Mouse (Mus musculus) lung, embryonic 14.5 days (tissue): Measurements from ENCODE around the gene Btbd35f2. TPM values are rescaled to one million over a fixed set of nuclear protein-coding genes. Genes with fewer than 3 reads are reported as not detected.
"Not testable (repeated sequence)": the region's sequence is repeated elsewhere in the genome, so short reads cannot be mapped to it uniquely, and the experiment has no call there.

Experiments
- ATAC-seq: fragments of 200-750 bp; cut with Nextera tagmentation; 2 replicates; pipeline ENCODE4 v1.8.0; 2017; ENCODE audit warnings: mild to moderate bottlenecking, moderate TSS enrichment, moderate library complexity; ENCODE audit not compliant: insufficient read depth
- DNase-seq: peaks from one replicate; pipeline ENCODE4 v3.0.0-alpha.2; 2015
- H3K27ac ChIP-seq: fragments of 300-500 bp; sonication (generic); 2 replicates; pipeline ENCODE4 v1.5.1; 2014; ENCODE audit warnings: low read depth, mild to moderate bottlenecking, moderate library complexity
- H3K27me3 ChIP-seq: fragments of 300-500 bp; sonication (generic); 2 replicates; pipeline ENCODE4 v1.6.1; 2014; ENCODE audit warnings: low read length, control low read depth; ENCODE audit not compliant: insufficient read depth
- H3K36me3 ChIP-seq: fragments of 300-500 bp; sonication (generic); 2 replicates; pipeline ENCODE4 v1.6.1; 2014; ENCODE audit warnings: control low read depth; ENCODE audit not compliant: insufficient read depth
- H3K4me1 ChIP-seq: fragments of 300-500 bp; sonication (generic); 2 replicates; pipeline ENCODE4 v1.6.1; 2014; ENCODE audit warnings: antibody characterized with exemption, control low read depth; ENCODE audit not compliant: insufficient read depth
- H3K4me2 ChIP-seq: fragments of 300-500 bp; sonication (generic); 2 replicates; pipeline ENCODE4 v1.6.1; 2014; ENCODE audit warnings: mild to moderate bottlenecking
- H3K4me3 ChIP-seq: fragments of 300-500 bp; sonication (generic); 2 replicates; pipeline ENCODE4 v1.5.1; 2014; ENCODE audit warnings: low read depth, low read length
- H3K9ac ChIP-seq: fragments of 300-500 bp; sonication (generic); 2 replicates; pipeline ENCODE4 v1.6.1; 2014
- H3K9me3 ChIP-seq: fragments of 300-500 bp; sonication (generic); 2 replicates; pipeline ENCODE4 v1.6.1; 2016; ENCODE audit warnings: low read depth, low read length, control low read depth
- WGBS: fragments of 180-500 bp; shearing (Covaris S2); extraction: QIAGEN DNeasy Blood & Tissue Kit; methylation state at CpG from one replicate; pipeline ENCODE4 v1.1.7; 2014; 5-methylcytosine and 5-hydroxymethylcytosine counted together
- polyA plus RNA-seq: library from polyadenylated mRNA; unstranded; fragments of >200 nt; fragmentation: Nextera tagmentation; extraction: Ambion mirVana; gene quantifications from 2 replicates; pipeline ENCODE4 v1.2.1, GENCODE M21; 2014

Btbd35f2 gene
- polyA plus RNA-seq, result not detected in 2 replicates

DNA sequence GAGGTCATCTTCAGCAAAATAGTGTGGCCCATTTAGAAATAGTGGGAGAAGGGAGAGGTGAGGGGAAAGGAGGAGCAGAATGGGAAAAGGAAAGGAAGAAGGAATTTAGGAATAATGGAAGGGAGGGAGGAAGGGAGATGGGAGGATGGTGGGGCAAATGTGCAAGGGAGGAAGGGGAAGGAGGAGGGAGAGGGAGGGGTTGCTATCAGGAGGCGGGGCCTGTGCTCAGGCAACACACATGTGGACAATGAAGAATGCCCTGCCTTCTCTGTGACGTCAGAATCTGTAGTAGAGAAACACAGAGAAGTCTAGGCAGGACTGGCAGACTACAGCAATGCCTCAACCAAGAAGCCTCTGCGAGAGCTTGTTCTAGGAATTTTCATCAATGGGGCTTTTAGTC is at the start of gene Btbd35f2:
TSS of gene Btbd35f2 (plus strand) at position 301 of the 400 bp plus-strand sequence.
- not testable (repeated sequence) for H3K9me3 ChIP-seq, H3K4me3 ChIP-seq, DNase-seq, H3K9ac ChIP-seq, H3K4me1 ChIP-seq, H3K4me2 ChIP-seq, H3K36me3 ChIP-seq, H3K27ac ChIP-seq, H3K27me3 ChIP-seq, ATAC-seq
- no CpG with 5 or more reads among the region's 3 CpGs for WGBS

Other genes with a start within 250 kb of the Btbd35f2 start
- gene Btbd35f22, start 230.6 kb upstream of the Btbd35f2 start, polyA plus RNA-seq, result not detected in 2 replicates